Mouse (Mus musculus): ENCODE measurements around the gene Vmn1r158. TPM values are rescaled to one million over a fixed set of nuclear protein-coding genes. Genes with fewer than 3 reads are reported as not detected.
"Not testable (repeated sequence)": the region's sequence is repeated elsewhere in the genome, so short reads cannot be mapped to it uniquely, and the experiment has no call there.

The Vmn1r158 gene
- total RNA-seq (2014; fragmentation: Nextera tagmentation) (not detected in 2 replicates), total RNA-seq (2017) (not detected in 2 replicates), polyA plus RNA-seq (2012) (not detected in 2 replicates)

DNA sequence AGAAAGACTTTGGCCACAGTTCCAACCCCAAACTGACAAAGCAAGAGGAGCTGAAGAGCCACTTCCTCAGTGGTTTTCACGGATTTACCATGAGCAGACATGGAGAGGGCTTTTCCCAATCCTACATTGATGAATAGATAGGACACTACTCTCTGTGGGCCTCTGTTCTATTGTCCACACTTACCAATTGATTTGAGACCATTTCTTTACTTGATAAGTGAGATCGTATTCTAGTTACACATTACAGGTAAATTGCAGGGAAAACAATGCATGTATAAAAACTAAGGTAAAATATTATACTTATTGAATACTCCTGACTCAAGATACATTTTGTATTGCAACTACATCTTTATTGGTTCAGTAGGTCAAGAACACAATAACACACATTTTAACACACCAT, at the start of gene Vmn1r158:
Gene Vmn1r158, minus strand, starts transcription at position 101 of the 400 bp plus-strand sequence.
- H3K9me3 ChIP-seq (replicated peaks); DNase-seq (ENCODE audit: low spot score); H3K4me1 ChIP-seq (ENCODE audit: insufficient read depth, low read depth, low read length); H3K36me3 ChIP-seq (replicated peaks); H3K27me3 ChIP-seq (ENCODE audit: insufficient read depth, low read length); ATAC-seq (ENCODE audit: extremely low read depth, insufficient number of reproducible peaks, low FRiP score, poor library complexity, severe bottlenecking); H3K4me3 ChIP-seq (ENCODE audit: low read depth, low read length): not testable (repeated sequence)

DNA sequence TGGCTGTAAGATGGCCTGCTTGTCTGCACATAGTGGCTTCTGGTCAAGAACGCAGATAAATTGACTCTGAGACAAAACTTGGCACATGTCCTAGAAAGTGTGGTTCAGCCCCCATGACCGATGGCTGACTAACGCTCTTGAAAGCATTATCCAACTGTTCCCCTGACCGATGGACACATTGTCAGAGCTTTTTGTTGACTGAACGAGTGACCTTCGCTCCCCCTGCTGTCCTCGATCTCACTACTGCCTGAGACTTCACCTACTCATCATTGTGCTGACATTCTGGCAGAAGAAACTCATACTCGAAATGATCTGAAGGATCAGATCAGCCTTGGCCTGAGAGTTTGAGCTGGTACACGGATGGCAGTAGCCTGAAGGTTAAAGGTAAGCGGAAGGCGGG, 14.6 kb downstream of the Vmn1r158 start:
- not testable (repeated sequence) for DNase-seq (ENCODE audit: low spot score); H3K4me3 ChIP-seq (ENCODE audit: low read depth, low read length); H3K9me3 ChIP-seq (replicated peaks); H3K4me1 ChIP-seq (ENCODE audit: insufficient read depth, low read depth, low read length); ATAC-seq (ENCODE audit: extremely low read depth, insufficient number of reproducible peaks, low FRiP score, poor library complexity, severe bottlenecking); H3K36me3 ChIP-seq (replicated peaks); H3K27me3 ChIP-seq (ENCODE audit: insufficient read depth, low read length)

DNA sequence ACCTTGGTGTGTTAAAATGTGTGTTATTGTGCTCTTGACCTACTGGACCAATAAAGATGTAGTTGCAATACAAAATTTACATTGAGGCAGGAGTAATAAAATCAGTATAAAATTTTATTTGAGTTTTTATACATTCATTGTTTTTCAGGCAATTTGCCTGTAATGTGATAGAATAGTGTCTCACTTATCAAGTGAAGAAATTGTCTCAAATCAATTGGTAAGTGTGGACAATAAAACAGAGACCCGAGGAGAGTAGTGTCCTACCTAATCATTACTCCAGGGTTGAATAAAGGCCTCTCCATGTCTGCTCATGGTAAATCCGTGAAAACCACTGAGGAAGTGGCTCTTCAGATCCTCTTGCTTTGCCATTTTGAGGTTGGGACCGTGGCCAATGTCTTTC, 29.2 kb downstream of the Vmn1r158 start, which contains the start of gene Vmn1r157:
Gene Vmn1r157, plus strand, starts transcription at position 301 of the 400 bp plus-strand sequence.
- H3K9me3 ChIP-seq (replicated peaks); H3K4me3 ChIP-seq (ENCODE audit: low read depth, low read length); H3K27me3 ChIP-seq (ENCODE audit: insufficient read depth, low read length); DNase-seq (ENCODE audit: low spot score); H3K4me1 ChIP-seq (ENCODE audit: insufficient read depth, low read depth, low read length); H3K36me3 ChIP-seq (replicated peaks); ATAC-seq (ENCODE audit: extremely low read depth, insufficient number of reproducible peaks, low FRiP score, poor library complexity, severe bottlenecking): not testable (repeated sequence)

Other genes with a start within 250 kb of the Vmn1r158 start
- gene Gm4201, start 225.4 kb downstream of the Vmn1r158 start, total RNA-seq (2014; fragmentation: Nextera tagmentation): not detected in 2 replicates
- not detected in 2 replicates for gene Gm4201, start 225.4 kb downstream of the Vmn1r158 start, total RNA-seq (2017)
- not detected in 2 replicates for gene Gm4201, start 225.4 kb downstream of the Vmn1r158 start, polyA plus RNA-seq (2012)
- not detected in 2 replicates for gene Gm4565, start 202.7 kb downstream of the Vmn1r158 start, total RNA-seq (2014; fragmentation: Nextera tagmentation)
- gene Gm4565, start 202.7 kb downstream of the Vmn1r158 start, total RNA-seq (2017): not detected in 2 replicates
- gene Gm4565, start 202.7 kb downstream of the Vmn1r158 start, polyA plus RNA-seq (2012): not detected in 2 replicates
- gene Vmn1r155, start 132.8 kb downstream of the Vmn1r158 start, total RNA-seq (2014; fragmentation: Nextera tagmentation): not detected in 2 replicates
- not detected in 2 replicates for gene Vmn1r155, start 132.8 kb downstream of the Vmn1r158 start, total RNA-seq (2017)
- not detected in 2 replicates for gene Vmn1r155, start 132.8 kb downstream of the Vmn1r158 start, polyA plus RNA-seq (2012)
- gene Gm8693, start 98.5 kb downstream of the Vmn1r158 start, total RNA-seq (2014; fragmentation: Nextera tagmentation): not detected in 2 replicates
- not detected in 2 replicates for gene Gm8693, start 98.5 kb downstream of the Vmn1r158 start, total RNA-seq (2017)
- not detected in 2 replicates for gene Gm8693, start 98.5 kb downstream of the Vmn1r158 start, polyA plus RNA-seq (2012)
- gene Gm4567, start 71.1 kb downstream of the Vmn1r158 start, total RNA-seq (2014; fragmentation: Nextera tagmentation): not detected in 2 replicates
- gene Gm4567, start 71.1 kb downstream of the Vmn1r158 start, total RNA-seq (2017): not detected in 2 replicates
- not detected in 2 replicates for gene Gm4567, start 71.1 kb downstream of the Vmn1r158 start, polyA plus RNA-seq (2012)
- not detected in 2 replicates for gene Vmn1r157, start 29.1 kb downstream of the Vmn1r158 start, total RNA-seq (2014; fragmentation: Nextera tagmentation)
- gene Vmn1r157, start 29.1 kb downstream of the Vmn1r158 start, total RNA-seq (2017): not detected in 2 replicates
- gene Vmn1r157, start 29.1 kb downstream of the Vmn1r158 start, polyA plus RNA-seq (2012): not detected in 2 replicates
- gene Vmn1r159, start 52.8 kb upstream of the Vmn1r158 start, total RNA-seq (2014; fragmentation: Nextera tagmentation): not detected in 2 replicates
- not detected in 2 replicates for gene Vmn1r159, start 52.8 kb upstream of the Vmn1r158 start, total RNA-seq (2017)
- gene Vmn1r159, start 52.8 kb upstream of the Vmn1r158 start, polyA plus RNA-seq (2012): not detected in 2 replicates
- not detected in 2 replicates for gene Vmn1r160, start 80.4 kb upstream of the Vmn1r158 start, total RNA-seq (2014; fragmentation: Nextera tagmentation)
- gene Vmn1r160, start 80.4 kb upstream of the Vmn1r158 start, total RNA-seq (2017): not detected in 2 replicates
- gene Vmn1r160, start 80.4 kb upstream of the Vmn1r158 start, polyA plus RNA-seq (2012): not detected in 2 replicates
- not detected in 2 replicates for gene Gm4214, start 193.9 kb upstream of the Vmn1r158 start, total RNA-seq (2014; fragmentation: Nextera tagmentation)
- not detected in 2 replicates for gene Gm4214, start 193.9 kb upstream of the Vmn1r158 start, total RNA-seq (2017)
- gene Gm4214, start 193.9 kb upstream of the Vmn1r158 start, polyA plus RNA-seq (2012): not detected in 2 replicates
- not detected in 2 replicates for gene Gm4216, start 229.1 kb upstream of the Vmn1r158 start, total RNA-seq (2014; fragmentation: Nextera tagmentation)
- 0.17 TPM in 1 of 2 replicates, not detected in the other for gene Gm4216, start 229.1 kb upstream of the Vmn1r158 start, total RNA-seq (2017)
- gene Gm4216, start 229.1 kb upstream of the Vmn1r158 start, polyA plus RNA-seq (2012): not detected in 2 replicates